Mouse (Mus musculus): ENCODE data around the gene Dnm3. TPM values are rescaled to one million over a fixed set of nuclear protein-coding genes. Genes with fewer than 3 reads are reported as not detected.

Gene Dnm3
- polyA plus RNA-seq, 1 experiment: 1.4 TPM

GRCm38 (mm10) chr1:161952599-161952998, 525.2 kb downstream of the Dnm3 start:
- no peak for DNase-seq (ENCODE audit: low read depth)

- DNase-seq (ENCODE audit: low read depth): no peak
These were observed 526.6 kb downstream of the Dnm3 start for GRCm38 (mm10) chr1:161951009-161951779.

- DNase-seq (ENCODE audit: low read depth): no peak
These were observed 535.8 kb downstream of the Dnm3 start for GRCm38 (mm10) chr1:161942082-161942481.

Other genes with a start within 250 kb of the Dnm3 start
- gene Mettl13, start 70.5 kb upstream of the Dnm3 start, polyA plus RNA-seq (2012; rRNA removed): 4.3 and 5.0 TPM in 2 replicates
- gene Vamp4, start 92.5 kb upstream of the Dnm3 start, polyA plus RNA-seq (2012; rRNA removed): 9.1 and 10.4 TPM in 2 replicates
- gene Myoc, start 161.1 kb upstream of the Dnm3 start, polyA plus RNA-seq (2012; rRNA removed): 1.0 and 3.6 TPM in 2 replicates
- not detected in 2 replicates for gene Myocos, start 180.2 kb upstream of the Dnm3 start, polyA plus RNA-seq (2012; rRNA removed)